Mouse (Mus musculus) liver, adult 2 months (tissue): ENCODE measurements around the gene Ncf1. TPM values are rescaled to one million over a fixed set of nuclear protein-coding genes. Genes with fewer than 3 reads are reported as not detected.

Experiments
- DNase-seq: peaks from one replicate; pipeline ENCODE4 v3.0.0-alpha.2; 2011; ENCODE audit warnings: low read depth, low spot score; ENCODE audit errors: extremely low read depth
- H3K27ac ChIP-seq: fragments of 200-500 bp; replicated peaks from 2 replicates; pipeline ENCODE4 v1.5.1; 2012; ENCODE audit warnings: low read depth, mild to moderate bottlenecking, control low read depth, inconsistent platforms, low read length; ENCODE audit not compliant: insufficient read depth
- H3K27me3 ChIP-seq: fragments of 200-500 bp; 2 replicates; pipeline ENCODE4 v1.6.1; 2012; ENCODE audit warnings: mild to moderate bottlenecking, moderate library complexity, low read length, inconsistent platforms; ENCODE audit not compliant: control insufficient read depth, insufficient read depth
- H3K36me3 ChIP-seq: fragments of 200-500 bp; 2 replicates; pipeline ENCODE4 v1.6.1; 2012; ENCODE audit warnings: low read length, inconsistent platforms; ENCODE audit not compliant: control insufficient read depth, insufficient read depth
- H3K4me1 ChIP-seq: fragments of 200-500 bp; 2 replicates; pipeline ENCODE4 v1.6.1; 2011; ENCODE audit warnings: low read length; ENCODE audit not compliant: control insufficient read depth, insufficient read depth
- H3K4me3 ChIP-seq: fragments of 200-500 bp; 2 replicates; pipeline ENCODE4 v1.5.1; 2011; ENCODE audit warnings: low read depth, mild to moderate bottlenecking, control low read depth, low read length, moderate library complexity; ENCODE audit not compliant: insufficient read depth
- H3K79me2 ChIP-seq: fragments of 200-500 bp; 2 replicates; pipeline ENCODE4 v1.6.1; 2012; ENCODE audit warnings: inconsistent platforms, mild to moderate bottlenecking, low read length, moderate library complexity; ENCODE audit not compliant: control insufficient read depth, insufficient read depth
- H3K9ac ChIP-seq: fragments of 200-500 bp; 2 replicates; pipeline ENCODE4 v1.6.1; 2012; ENCODE audit warnings: low read depth, mild to moderate bottlenecking, control low read depth, inconsistent platforms, low read length
- CTCF ChIP-seq: fragments of 200-500 bp; IDR thresholded peaks from 2 replicates; pipeline ENCODE4 v1.5.1; 2011; ENCODE audit warnings: low read depth, low read length, control low read depth
- POLR2A ChIP-seq: fragments of 200-500 bp; IDR thresholded peaks from 2 replicates; pipeline ENCODE4 v1.6.1; 2011; ENCODE audit warnings: low read length, control low read depth; ENCODE audit not compliant: insufficient read depth; ENCODE audit errors: extremely low read depth
- WGBS: fragments of 180-500 bp; shearing (Covaris S2); methylation state at CpG from one replicate; pipeline ENCODE4 v1.1.7; 2018; 5-methylcytosine and 5-hydroxymethylcytosine counted together
- polyA plus RNA-seq: library from polyadenylated mRNA; depleted of rRNA; stranded (reverse); fragments of >200 nt; gene quantifications from 2 replicates; pipeline ENCODE4 v1.2.3, GENCODE M21; 2012
- total RNA-seq: library from RNA; depleted of rRNA; stranded (reverse); fragments of >200 nt; gene quantifications from 2 replicates; pipeline ENCODE4 v1.2.3, GENCODE M21; 2014

The Ncf1 gene
- total and polyA plus RNA-seq, 2 experiments: 2.9 to 3.3 TPM

- 97% methylated on average over 4 of the region's 4 CpGs for WGBS
- no peaks in the 10 kb centered on the region for H3K79me2 ChIP-seq
- no peaks in the 10 kb centered on the region for H3K27me3 ChIP-seq
- H3K9ac ChIP-seq: no peak overlapping the region
- H3K4me3 ChIP-seq: no peak overlapping the region
- H3K27ac ChIP-seq: no peak overlapping the region
- no peak for DNase-seq
- peaks cover 71% of the 10 kb centered on the region for H3K36me3 ChIP-seq
- no peaks in the 10 kb centered on the region for H3K4me1 ChIP-seq
- no peak for TF ChIP-seq CTCF
- no peak for TF ChIP-seq POLR2A
Measured at GRCm38 (mm10) chr5:134251083-134251482, 21.7 kb upstream of the Ncf1 start.

DNA sequence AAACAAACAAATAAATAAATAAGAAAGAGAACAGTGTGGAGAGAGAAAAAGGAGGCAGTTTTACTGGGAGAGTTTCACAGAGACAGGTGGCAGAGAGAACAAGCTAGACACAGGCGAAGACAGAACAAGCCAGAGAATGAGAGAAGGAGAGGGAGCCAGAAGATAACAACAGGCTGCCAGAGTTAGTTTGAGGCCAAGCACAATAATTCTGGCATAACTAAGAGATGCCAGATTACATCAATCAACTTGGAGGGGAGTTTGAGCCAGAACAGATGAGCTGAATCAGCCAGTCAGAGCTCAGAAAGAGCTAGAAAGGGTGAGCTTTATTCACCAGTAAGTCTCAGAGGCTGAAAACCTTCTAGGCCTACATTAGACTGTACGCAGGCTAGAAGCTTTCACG lies 21.2 kb upstream of the Ncf1 start:
- Histone ChIP-seq H3K79me2 (no peaks in the 10 kb centered on the region), H3K27ac (no peak overlapping the region), H3K27me3 (no peaks in the 10 kb centered on the region), H3K9ac (no peak overlapping the region), H3K36me3 (peaks cover 71% of the 10 kb centered on the region), H3K4me3 (no peak overlapping the region), H3K4me1 (no peaks in the 10 kb centered on the region)
- DNase-seq: no peak
- no peak for TF ChIP-seq POLR2A
- no peak for TF ChIP-seq CTCF
- 93% methylated on average over 3 of the region's 3 CpGs for WGBS

- Histone ChIP-seq H3K79me2 (no peaks in the 10 kb centered on the region), H3K9ac (no peak overlapping the region), H3K27me3 (no peaks in the 10 kb centered on the region), H3K4me3 (no peak overlapping the region), H3K27ac (no peak overlapping the region), H3K36me3 (peaks cover 65% of the 10 kb centered on the region), H3K4me1 (no peaks in the 10 kb centered on the region)
- WGBS: 94% methylated on average over 8 of the region's 8 CpGs
- TF ChIP-seq POLR2A (no peak), CTCF (no peak)
- no peak for DNase-seq
Measured at GRCm38 (mm10) chr5:134249245-134249649, 19.8 kb upstream of the Ncf1 start.

DNA sequence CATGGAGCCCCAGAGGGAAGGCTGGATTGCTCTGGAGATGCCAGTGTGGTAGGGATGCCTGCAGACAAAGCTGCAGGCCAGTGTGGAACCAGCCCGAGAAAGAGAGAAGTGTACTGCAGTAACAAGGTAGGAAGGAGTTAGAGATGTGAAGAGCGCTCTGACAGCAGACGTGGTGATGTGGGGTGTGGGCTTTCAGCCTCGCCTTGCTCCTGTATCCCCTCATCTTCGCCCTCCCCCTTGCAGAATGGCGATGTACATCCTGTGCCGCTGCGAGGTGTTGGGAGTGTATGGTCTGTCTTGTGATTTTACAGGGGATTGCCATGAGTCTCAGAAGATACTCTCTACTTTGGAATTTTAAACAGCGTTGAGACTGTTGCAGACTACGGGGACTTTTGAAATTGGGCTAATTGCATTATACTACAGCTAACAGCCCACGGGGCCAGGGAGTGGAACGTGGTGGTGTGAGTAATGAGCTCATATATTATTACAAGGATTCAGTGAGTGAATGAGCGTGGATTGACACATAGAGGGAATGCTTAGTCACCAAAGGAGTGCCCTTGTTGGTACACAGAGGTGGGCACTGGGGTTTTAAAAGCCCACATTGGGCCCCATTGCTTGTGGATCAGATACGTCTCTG lies 19.3 kb upstream of the Ncf1 start:
- Histone ChIP-seq H3K27me3 (no peaks in the 10 kb centered on the region), H3K9ac (no peak overlapping the region), H3K27ac (no peak overlapping the region), H3K4me1 (no peaks in the 10 kb centered on the region), H3K36me3 (peaks cover 64% of the 10 kb centered on the region), H3K4me3 (no peak overlapping the region), H3K79me2 (no peaks in the 10 kb centered on the region)
- DNase-seq: no peak
- TF ChIP-seq POLR2A (no peak), CTCF (no peak)
- 95% methylated on average over 14 of the region's 14 CpGs for WGBS

- Histone ChIP-seq H3K9ac (no peak overlapping the region), H3K79me2 (no peaks in the 10 kb centered on the region), H3K4me1 (no peaks in the 10 kb centered on the region), H3K27me3 (no peaks in the 10 kb centered on the region), H3K36me3 (peaks cover 70% of the 10 kb centered on the region), H3K4me3 (no peak overlapping the region), H3K27ac (no peak overlapping the region)
- DNase-seq: no peak
- 82% methylated on average over 5 of the region's 5 CpGs for WGBS
- TF ChIP-seq CTCF: no peak
- no peak for TF ChIP-seq POLR2A
Measured at GRCm38 (mm10) chr5:134246146-134246545, 16.7 kb upstream of the Ncf1 start.

GRCm38 (mm10) chr5:134244890-134245289 lies 15.5 kb upstream of the Ncf1 start:
- DNase-seq: no peak
- no peak overlapping the region for H3K27ac ChIP-seq
- H3K79me2 ChIP-seq: no peaks in the 10 kb centered on the region
- TF ChIP-seq POLR2A (no peak), CTCF (no peak)
- no peak overlapping the region for H3K9ac ChIP-seq
- no peaks in the 10 kb centered on the region for H3K4me1 ChIP-seq
- peaks cover 69% of the 10 kb centered on the region for H3K36me3 ChIP-seq
- H3K4me3 ChIP-seq: no peak overlapping the region
- WGBS: 98% methylated on average over 5 of the region's 5 CpGs
- no peaks in the 10 kb centered on the region for H3K27me3 ChIP-seq
